ENCODE assay signal across 17 mouse cellular contexts in the genomic region with DNA sequence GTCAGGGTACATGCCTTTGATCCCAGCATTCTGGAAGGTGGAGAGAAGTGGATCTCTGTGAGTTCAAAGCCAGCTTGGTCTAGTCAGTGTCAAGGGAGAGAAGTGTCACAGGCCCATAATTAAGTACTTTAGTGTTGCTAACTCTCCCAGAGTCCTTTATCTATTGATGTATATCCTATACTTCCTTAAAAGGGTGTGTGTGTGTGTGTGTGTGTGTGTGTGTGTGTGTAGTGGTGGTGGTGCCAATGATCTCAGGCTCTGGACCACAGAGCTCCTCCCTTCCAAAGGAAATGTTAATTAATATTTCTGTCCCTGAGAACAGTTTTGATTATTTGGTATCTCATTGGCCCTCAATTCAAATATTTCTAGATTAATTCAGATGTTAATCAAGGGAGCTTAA. TPM values are rescaled to one million over a fixed set of nuclear protein-coding genes. Genes with fewer than 3 reads are reported as not detected.
"Had no signal": no experiment of that assay in that cellular context is flagged by ENCODE, and none has a peak within 500 bp of the region (broad histone marks: within the 10 kb centered on the region; RNA-seq: fewer than 3 reads in every experiment).

No protein-coding gene starts in this region.

- H3K27me3 ChIP-seq: midbrain, embryonic 12.5 days; neural tube, embryonic 13.5 days; neural tube, embryonic 15.5 days; stomach, embryonic 15.5 days had no signal

- H3K4me2 ChIP-seq: lung, embryonic 14.5 days; midbrain, embryonic 12.5 days; neural tube, embryonic 13.5 days; neural tube, embryonic 15.5 days; stomach, embryonic 15.5 days had no signal

- H3K4me3 ChIP-seq: midbrain, embryonic 10.5 days; midbrain, embryonic 12.5 days; myocyte; neural tube, embryonic 13.5 days; neural tube, embryonic 15.5 days; stomach, embryonic 15.5 days had no signal

- DNase-seq: lung, adult 18-20 months; lung, embryonic 14.5 days; lung, postnatal 10 days; lung, postnatal 4 days; midbrain, embryonic 14.5 days; right cerebral cortex, postnatal 14 days; thymus, adult 2 months; thymus, postnatal 25 days; thymus, postnatal 4 days had no signal

- H3K36me3 ChIP-seq: midbrain, embryonic 12.5 days; stomach, embryonic 15.5 days had no signal

- H3K27ac ChIP-seq: midbrain, embryonic 10.5 days; midbrain, embryonic 12.5 days; neural tube, embryonic 13.5 days; neural tube, embryonic 15.5 days; stomach, embryonic 15.5 days; stomach, postnatal 0 days had no signal

- ATAC-seq: midbrain, embryonic 16.5 days had no signal

- H3K9me3 ChIP-seq: midbrain, embryonic 10.5 days; midbrain, embryonic 12.5 days; neural tube, embryonic 13.5 days; neural tube, embryonic 15.5 days; stomach, embryonic 15.5 days had no signal

- H3K9ac ChIP-seq: lung, embryonic 14.5 days; midbrain, embryonic 12.5 days; neural tube, embryonic 13.5 days; neural tube, embryonic 15.5 days; stomach, embryonic 15.5 days had no signal

RNA-seq across cellular contexts. Expression of a gene that starts 50.3 kb away (rescaled TPM):
- polyA plus RNA-seq: myocyte had no signal
